Mouse (Mus musculus): ENCODE measurements around the gene Ptprt.

GRCm38 (mm10) chr2:162657541-162657940 is 3.4 kb downstream of the Ptprt start:
- TF ChIP-seq CTCF (IDR thresholded peaks at IDR 0.05; ENCODE audit: low read depth, low read length): no peak
- no peak for TF ChIP-seq POLR2A (IDR thresholded peaks at IDR 0.05; ENCODE audit: borderline replicate concordance, low read depth, low read length)
